Mouse (Mus musculus) hindbrain, embryonic 14.5 days (tissue): Measurements from ENCODE around the gene Mettl1. TPM values are rescaled to one million over a fixed set of nuclear protein-coding genes. Genes with fewer than 3 reads are reported as not detected.
A peak's percentile ranks its signal among the peaks of the same experiment; 100 is the strongest.

ENCODE experiments used
- ATAC-seq: fragments of 200-750 bp; cut with Nextera tagmentation; 2 replicates; pipeline ENCODE4 v1.8.0; 2017; ENCODE audit warnings: moderate number of reproducible peaks, mild to moderate bottlenecking, moderate TSS enrichment, moderate library complexity; ENCODE audit not compliant: low FRiP score
- DNase-seq: peaks from one replicate; pipeline ENCODE4 v3.0.0-alpha.2; 2015; ENCODE audit warnings: low spot score
- H3K27ac ChIP-seq: fragments of 300-500 bp; sonication (generic); 2 replicates; pipeline ENCODE4 v1.5.1; 2014; ENCODE audit warnings: mild to moderate bottlenecking, moderate library complexity
- H3K27me3 ChIP-seq: fragments of 300-500 bp; sonication (generic); 2 replicates; pipeline ENCODE4 v1.6.1; 2014; ENCODE audit warnings: mild to moderate bottlenecking, low read length, mixed read lengths; ENCODE audit not compliant: control insufficient read depth, insufficient read depth
- H3K36me3 ChIP-seq: fragments of 300-500 bp; sonication (generic); replicated peaks from 2 replicates; pipeline ENCODE4 v1.6.1; 2014; ENCODE audit not compliant: control insufficient read depth, insufficient read depth
- H3K4me1 ChIP-seq: fragments of 300-500 bp; sonication (generic); replicated peaks from 2 replicates; pipeline ENCODE4 v1.6.1; 2014; ENCODE audit warnings: antibody characterized with exemption, low read length, mixed read lengths; ENCODE audit not compliant: control insufficient read depth, insufficient read depth
- H3K4me2 ChIP-seq: fragments of 300-500 bp; sonication (generic); replicated peaks from 2 replicates; pipeline ENCODE4 v1.6.1; 2014; ENCODE audit warnings: mild to moderate bottlenecking, moderate library complexity
- H3K4me3 ChIP-seq: fragments of 300-500 bp; sonication (generic); replicated peaks from 2 replicates; pipeline ENCODE4 v1.5.1; 2014; ENCODE audit warnings: mild to moderate bottlenecking, low read length
- H3K9ac ChIP-seq: fragments of 300-500 bp; sonication (generic); 2 replicates; pipeline ENCODE4 v1.6.1; 2014
- H3K9me3 ChIP-seq: fragments of 300-500 bp; sonication (generic); 2 replicates; pipeline ENCODE4 v1.6.1; 2016; ENCODE audit warnings: low read length; ENCODE audit not compliant: control insufficient read depth
- WGBS: fragments of 180-500 bp; shearing (Covaris S2); extraction: QIAGEN DNeasy Blood & Tissue Kit; methylation state at CpG from one replicate; pipeline ENCODE4 v1.1.7; 2014; 5-methylcytosine and 5-hydroxymethylcytosine counted together
- microRNA counts: library from miRNA; unstranded; fragments of <30 nt; microRNA quantifications from one replicate; lab custom pipeline; 2016
- microRNA-seq: library from miRNA; unstranded; fragments of <30 nt; microRNA quantifications from one replicate; pipeline ENCODE4, GENCODE M21; 2016
- polyA plus RNA-seq: library from polyadenylated mRNA; unstranded; fragments of >200 nt; fragmentation: Nextera tagmentation; extraction: Ambion mirVana; gene quantifications from 2 replicates; pipeline ENCODE4 v1.2.1, GENCODE M21; 2014

The Mettl1 gene
- polyA plus RNA-seq, 1 experiment from 2014 or later = 22.1 TPM

DNA sequence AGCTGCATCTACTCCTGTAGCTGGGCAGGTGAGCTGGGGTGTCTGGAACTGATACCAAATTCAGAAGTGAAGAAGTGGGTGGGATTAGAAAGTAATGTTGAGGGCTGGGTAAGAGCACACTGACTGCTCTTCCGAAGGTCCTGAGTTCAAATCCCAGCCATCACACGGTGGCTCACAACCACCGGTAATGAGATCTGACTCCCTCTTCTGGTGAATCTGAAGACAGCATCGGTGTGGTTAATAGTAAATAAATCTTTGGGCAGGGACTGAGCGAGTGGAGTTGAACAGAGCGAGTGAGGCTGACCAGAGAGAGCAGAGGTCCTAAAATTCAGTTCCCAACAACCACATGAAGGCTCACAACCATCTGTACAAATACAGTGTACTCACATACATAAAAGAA, 44.4 kb downstream of the Mettl1 start:
- Histone ChIP-seq H3K4me1 (peaks cover 17% of the 10 kb centered on the region), H3K4me3 (no peak overlapping the region), H3K27ac (no peak overlapping the region), H3K9ac (no peak overlapping the region), H3K9me3 (no peaks in the 10 kb centered on the region), H3K36me3 (peaks cover 68% of the 10 kb centered on the region), H3K4me2 (no peak overlapping the region), H3K27me3 (peaks cover 42% of the 10 kb centered on the region)
- no peak for DNase-seq
- 72% methylated on average over 6 of the region's 6 CpGs for WGBS
- no peak for ATAC-seq

GRCm38 (mm10) chr10:127090560-127091411, 49.6 kb downstream of the Mettl1 start:
- Histone ChIP-seq H3K9ac (0 out of 2 replicates have a peak overlapping the region, but pooled peaks have one; percentile 7), H3K36me3 (peaks cover 64% of the 10 kb centered on the region), H3K4me2 (peak overlapping the region; percentile 38), H3K27me3 (peaks cover 60% of the 10 kb centered on the region), H3K4me1 (peaks cover 3% of the 10 kb centered on the region; the same call in 1 of the 2 replicates), H3K4me3 (peak overlapping the region; percentile 10), H3K27ac (no peak overlapping the region), H3K9me3 (no peaks in the 10 kb centered on the region)
- WGBS = 10% methylated on average over 57 of the region's 57 CpGs
- ATAC-seq = peak; percentile 3; the same call in 1 of the 2 replicates
- DNase-seq = no peak

GRCm38 (mm10) chr10:127091507-127092396, 50.5 kb downstream of the Mettl1 start:
- peaks cover 69% of the 10 kb centered on the region for H3K36me3 ChIP-seq
- peak overlapping the region; percentile 38 for H3K4me2 ChIP-seq
- H3K27me3 ChIP-seq = peaks cover 60% of the 10 kb centered on the region
- peak overlapping the region; percentile 10 for H3K4me3 ChIP-seq
- 12% methylated on average over 49 of the region's 51 CpGs for WGBS
- no peak for DNase-seq
- no peaks in the 10 kb centered on the region for H3K9me3 ChIP-seq
- no peak overlapping the region for H3K27ac ChIP-seq
- no peak overlapping the region; the same call in 1 of the 2 replicates for H3K9ac ChIP-seq
- peaks cover 3% of the 10 kb centered on the region; the same call in 1 of the 2 replicates for H3K4me1 ChIP-seq
- peak; percentile 14; the same call in 1 of the 2 replicates for ATAC-seq

DNA sequence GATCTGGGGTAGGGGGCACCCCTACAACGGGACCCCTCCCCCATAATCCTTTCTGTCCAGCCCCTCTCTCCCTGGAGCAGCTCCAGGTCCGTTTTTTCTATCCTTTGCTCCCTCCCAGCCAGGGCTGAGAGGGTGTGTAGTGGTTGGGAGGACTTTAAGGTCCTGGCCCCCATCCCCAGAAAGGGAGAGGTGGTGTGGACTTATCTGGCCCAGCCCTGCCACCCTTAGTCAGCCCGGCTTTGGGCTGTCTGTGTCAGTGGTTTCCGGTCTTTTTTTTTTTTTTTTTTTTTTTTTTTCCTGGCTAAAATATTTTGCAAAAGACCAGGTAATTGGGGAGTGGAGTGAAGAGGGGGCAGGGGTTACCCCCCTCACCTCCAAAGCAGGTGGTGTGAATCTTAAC, 51.5 kb downstream of the Mettl1 start:
- WGBS = 39% methylated on average over 4 of the region's 4 CpGs
- H3K4me2 ChIP-seq = no peak overlapping the region
- no peaks in the 10 kb centered on the region for H3K9me3 ChIP-seq
- H3K9ac ChIP-seq = no peak overlapping the region
- no peak overlapping the region for H3K27ac ChIP-seq
- no peak for DNase-seq
- H3K4me3 ChIP-seq = no peak overlapping the region
- H3K4me1 ChIP-seq = peaks cover 3% of the 10 kb centered on the region; the same call in 1 of the 2 replicates
- ATAC-seq = no peak
- H3K36me3 ChIP-seq = peaks cover 69% of the 10 kb centered on the region
- H3K27me3 ChIP-seq = peaks cover 50% of the 10 kb centered on the region

DNA sequence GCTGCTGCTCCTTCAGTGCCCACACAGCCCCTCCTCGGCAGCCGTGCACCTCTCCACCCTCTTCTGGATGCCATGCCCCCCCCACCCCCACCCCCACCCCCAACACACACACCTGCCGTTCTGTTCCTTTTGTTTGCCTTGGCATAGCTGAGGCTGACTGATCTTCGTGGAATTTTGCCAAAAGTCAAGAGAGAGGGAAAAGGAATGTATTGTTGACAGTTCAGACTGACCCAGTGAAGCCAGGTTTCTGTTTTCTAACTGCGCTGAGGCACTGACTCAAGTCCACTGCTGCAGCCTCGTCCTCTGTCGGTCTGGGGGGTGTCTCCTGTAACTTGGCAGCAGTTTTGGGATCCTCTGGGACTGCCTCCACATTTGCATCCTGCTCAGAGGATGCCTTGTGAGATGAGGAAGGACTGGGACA, 53.2 kb downstream of the Mettl1 start:
- Histone ChIP-seq H3K9ac (no peak overlapping the region), H3K9me3 (no peaks in the 10 kb centered on the region), H3K4me2 (no peak overlapping the region), H3K36me3 (peaks cover 70% of the 10 kb centered on the region), H3K4me3 (no peak overlapping the region), H3K4me1 (peaks cover 3% of the 10 kb centered on the region; the same call in 1 of the 2 replicates), H3K27ac (peak overlapping the region; percentile 63), H3K27me3 (peaks cover 33% of the 10 kb centered on the region)
- no peak for DNase-seq
- ATAC-seq = no peak
- 37% methylated on average over 7 of the region's 7 CpGs for WGBS

MicroRNAs within 50 kb of the gene (microRNA counts, 519-probe panel; counts per million panel counts)
- microRNA mmu-miR-26a (lab: Ali Mortazavi, UCI) = 4,182 counts per million, percentile 33 among the panel's probes with 10 or more counts
- not detected for microRNA mmu-miR-546 (lab: Ali Mortazavi, UCI)

Small RNA genes within 50 kb of the gene (microRNA-seq; reads per million reads assigned to microRNA genes)
- gene Mir26a-2 (29.5 reads per million, percentile 38 among the genes with 10 or more reads in this experiment), gene Mir546 (not detected)

Other genes starting within 250 kb of the Mettl1 start
- 15.9 and 16.5 TPM in 2 replicates for gene Atp23, start 140.1 kb upstream of the Mettl1 start, polyA plus RNA-seq
- 22.9 and 25.0 TPM in 2 replicates for gene Ctdsp2, start 62.7 kb upstream of the Mettl1 start, polyA plus RNA-seq
- 0.60 and 2.5 TPM in 2 replicates for gene Avil, start 40.7 kb upstream of the Mettl1 start, polyA plus RNA-seq
- gene Tsfm, start 10.6 kb upstream of the Mettl1 start, polyA plus RNA-seq = 59.1 and 65.0 TPM in 2 replicates
- 0.13 and 0.25 TPM in 2 replicates for gene Eef1akmt3, start 99 bp downstream of the Mettl1 start, polyA plus RNA-seq
- 0.08 TPM in 1 of 2 replicates, not detected in the other for gene Cyp27b1, start 6.8 kb downstream of the Mettl1 start, polyA plus RNA-seq
- gene March9, start 18.8 kb downstream of the Mettl1 start, polyA plus RNA-seq = 12.0 and 12.9 TPM in 2 replicates
- 764 and 784 TPM in 2 replicates for gene Cdk4, start 22.1 kb downstream of the Mettl1 start, polyA plus RNA-seq
- gene Tspan31, start 28.9 kb downstream of the Mettl1 start, polyA plus RNA-seq = 54.4 and 83.3 TPM in 2 replicates
- 6.7 and 8.2 TPM in 2 replicates for gene Agap2, start 33.9 kb downstream of the Mettl1 start, polyA plus RNA-seq
- gene Os9, start 79.7 kb downstream of the Mettl1 start, polyA plus RNA-seq = 78.1 and 83.0 TPM in 2 replicates
- 73.7 and 79.1 TPM in 2 replicates for gene B4galnt1, start 123.8 kb downstream of the Mettl1 start, polyA plus RNA-seq
- 0.94 and 0.99 TPM in 2 replicates for gene Slc26a10, start 139.2 kb downstream of the Mettl1 start, polyA plus RNA-seq
- 23.5 and 25.5 TPM in 2 replicates for gene Arhgef25, start 148.7 kb downstream of the Mettl1 start, polyA plus RNA-seq
- gene Dtx3, start 154.3 kb downstream of the Mettl1 start, polyA plus RNA-seq = 223 and 231 TPM in 2 replicates
- gene Pip4k2c, start 170.2 kb downstream of the Mettl1 start, polyA plus RNA-seq = 16.8 and 17.1 TPM in 2 replicates
- 118 and 129 TPM in 2 replicates for gene Kif5a, start 221.9 kb downstream of the Mettl1 start, polyA plus RNA-seq
- 281 and 296 TPM in 2 replicates for gene Dctn2, start 225.0 kb downstream of the Mettl1 start, polyA plus RNA-seq
- gene Mbd6, start 247.6 kb downstream of the Mettl1 start, polyA plus RNA-seq = 16.2 and 20.0 TPM in 2 replicates